Mouse (Mus musculus) induced T-regulatory cell, adult 2 months (primary cell): ENCODE measurements around the gene Ppef2.

Experiments
- DNase-seq: peaks from one replicate; pipeline ENCODE4 v3.0.0-alpha.2; 2012; ENCODE audit warnings: low read depth

Gene Ppef2

DNA sequence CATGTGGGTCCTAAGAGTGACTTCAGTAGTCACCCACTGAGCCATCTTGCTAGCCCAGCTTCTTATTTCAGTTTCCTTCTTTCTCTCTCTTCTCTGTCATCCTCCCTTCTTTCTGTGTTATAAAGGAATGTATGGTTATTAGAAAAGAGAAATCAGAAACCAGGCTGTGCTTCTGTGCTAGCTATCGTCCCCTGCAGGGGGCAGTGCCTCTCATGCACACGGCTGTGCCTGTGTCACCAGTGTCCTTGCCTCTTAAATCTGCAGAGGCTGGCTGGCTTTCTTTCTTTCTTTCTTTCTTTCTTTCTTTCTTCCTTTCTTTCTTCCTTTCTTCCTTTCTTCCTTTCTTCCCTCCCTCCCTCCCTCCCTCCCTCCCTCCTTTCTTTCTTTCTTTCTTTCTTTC is 60.4 kb downstream of the Ppef2 start:
- DNase-seq, result peak; percentile 21

DNA sequence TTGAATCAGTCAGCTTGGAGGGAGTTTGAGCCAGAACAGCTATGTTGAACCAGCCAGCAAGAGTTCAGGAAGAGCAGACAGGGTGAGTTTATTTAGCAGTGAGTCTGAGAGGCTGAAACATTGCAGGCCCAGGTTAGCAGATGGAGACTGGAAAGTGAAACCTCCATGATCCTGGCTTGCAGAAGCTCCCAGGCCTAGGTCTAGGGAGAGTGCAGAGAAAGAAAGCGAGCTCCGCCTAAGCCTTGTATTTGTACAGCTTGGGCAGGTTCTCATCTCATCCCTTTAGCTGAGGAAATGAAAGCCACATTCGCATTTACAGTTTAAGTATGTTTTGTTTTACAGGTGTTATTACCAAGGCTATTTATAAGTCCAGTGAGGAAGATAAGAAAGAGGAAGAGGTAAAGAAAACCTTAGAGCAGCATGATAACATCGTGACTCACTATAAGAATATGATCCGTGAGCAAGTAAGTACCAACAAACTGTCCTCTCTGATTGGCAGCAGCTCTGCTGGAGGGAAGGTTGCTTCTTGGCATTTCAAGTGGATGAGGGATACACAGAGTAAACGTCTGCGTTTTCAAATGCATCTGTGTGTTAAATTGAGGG is 67.1 kb downstream of the Ppef2 start:
- no peak for DNase-seq

DNA sequence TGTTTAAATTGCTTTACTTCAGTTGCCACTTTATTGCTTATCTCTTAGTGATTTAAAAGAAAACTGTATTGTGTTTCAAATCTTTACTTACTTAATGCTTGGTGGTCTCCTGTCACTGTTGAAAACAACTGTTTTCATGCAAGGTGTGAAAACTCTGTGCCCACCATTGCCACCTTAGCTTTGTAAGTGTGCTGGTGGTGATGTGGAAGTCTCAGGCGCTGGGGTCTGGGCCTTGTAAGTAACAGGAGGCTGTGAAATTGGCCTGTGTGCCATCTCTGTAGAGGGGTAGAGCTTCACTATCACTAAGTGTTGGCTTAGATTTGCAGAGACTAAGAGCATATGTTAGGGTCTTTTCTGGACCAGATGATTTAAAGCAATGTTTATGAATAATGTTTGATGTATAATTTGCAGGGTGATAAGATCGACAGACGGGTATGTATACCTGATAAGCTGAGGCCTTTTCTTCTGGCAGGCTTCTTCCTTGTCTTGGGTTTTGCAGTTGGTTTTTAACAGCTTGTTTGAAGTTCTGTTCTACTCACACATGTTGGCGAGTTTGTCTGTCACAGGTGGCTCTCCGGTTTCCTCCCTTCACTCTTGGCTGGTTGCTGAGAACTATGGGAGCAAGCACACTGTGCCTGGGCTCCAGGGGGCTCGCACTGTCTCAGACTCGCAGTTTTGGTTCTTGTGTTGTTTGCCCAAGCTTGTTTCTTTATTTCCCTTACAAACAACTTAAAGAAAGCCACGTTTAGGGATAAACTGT is 72.8 kb downstream of the Ppef2 start:
- DNase-seq, result no peak
